Comparison of ENCODE assay signal across 19 mouse cellular contexts in genomic region chr9:33240506-33240905, GRCm38 (mm10).
DNase-seq lines count a peak whose midpoint lies in the region; ATAC-seq and TF ChIP-seq lines count a peak whose summit lies in the region.
"Had no signal": no experiment of that assay in that cellular context is flagged by ENCODE, and none has a peak within 500 bp of the region (broad histone marks: within the 10 kb centered on the region; RNA-seq: fewer than 3 reads in every experiment).

No protein-coding gene starts in this region.

- no peaks in the 10 kb centered on the region for H3K36me3 ChIP-seq in neural tube, embryonic 12.5 days
- no peaks in the 10 kb centered on the region for H3K36me3 ChIP-seq in neural tube, embryonic 15.5 days
- H3K36me3 ChIP-seq in myocyte (ENCODE audit: control insufficient read depth, insufficient read depth), result no peaks in the 10 kb centered on the region
- H3K36me3 ChIP-seq in kidney, adult 2 months (ENCODE audit: control insufficient read depth, insufficient read depth, low read length), result no peaks in the 10 kb centered on the region
- H3K36me3 ChIP-seq: embryonic facial prominence, embryonic 13.5 days; embryonic facial prominence, embryonic 15.5 days; forebrain, embryonic 15.5 days had no signal

- H3K9ac ChIP-seq in neural tube, embryonic 12.5 days, result no peak overlapping the region
- no peak overlapping the region for H3K9ac ChIP-seq in neural tube, embryonic 15.5 days (replicated peaks)
- H3K9ac ChIP-seq: embryonic facial prominence, embryonic 13.5 days; embryonic facial prominence, embryonic 15.5 days; forebrain, embryonic 13.5 days; forebrain, embryonic 15.5 days had no signal

- no peak overlapping the region for H3K4me2 ChIP-seq in neural tube, embryonic 12.5 days (replicated peaks)
- H3K4me2 ChIP-seq in neural tube, embryonic 15.5 days, result no peak overlapping the region
- peak overlapping the region; percentile 8 for H3K4me2 ChIP-seq in myocyte (ENCODE audit: low read depth)
- H3K4me2 ChIP-seq: embryonic facial prominence, embryonic 13.5 days; embryonic facial prominence, embryonic 15.5 days; forebrain, embryonic 13.5 days; forebrain, embryonic 15.5 days had no signal

- H3K27me3 ChIP-seq in neural tube, embryonic 12.5 days (replicated peaks), result no peaks in the 10 kb centered on the region
- no peaks in the 10 kb centered on the region for H3K27me3 ChIP-seq in neural tube, embryonic 15.5 days (replicated peaks)
- H3K27me3 ChIP-seq in myocyte (ENCODE audit: control insufficient read depth, insufficient read depth, insufficient read length), result no peaks in the 10 kb centered on the region
- H3K27me3 ChIP-seq in kidney, adult 2 months (replicated peaks; ENCODE audit: control insufficient read depth, insufficient read depth, low read length), result no peaks in the 10 kb centered on the region
- H3K27me3 ChIP-seq: embryonic facial prominence, embryonic 13.5 days; embryonic facial prominence, embryonic 15.5 days; forebrain, embryonic 15.5 days had no signal

- WGBS in neural tube, embryonic 12.5 days, result 43% methylated on average over 1 of the region's 1 CpGs
- WGBS in neural tube, embryonic 15.5 days, result 19% methylated on average over 1 of the region's 1 CpGs
- 67% methylated on average over 1 of the region's 1 CpGs for WGBS in kidney, adult 2 months

- H3K4me3 ChIP-seq in neural tube, embryonic 12.5 days, result no peak overlapping the region
- H3K4me3 ChIP-seq in neural tube, embryonic 15.5 days (replicated peaks), result no peak overlapping the region
- H3K4me3 ChIP-seq in embryonic fibroblast, embryonic 13.5 days (ENCODE audit: insufficient read depth, low read length), result no peak overlapping the region
- no peak overlapping the region for H3K4me3 ChIP-seq in myocyte
- no peak overlapping the region for H3K4me3 ChIP-seq in kidney, adult 2 months (ENCODE audit: insufficient read depth, low read depth, low read length)
- H3K4me3 ChIP-seq: embryonic facial prominence, embryonic 13.5 days; embryonic facial prominence, embryonic 15.5 days; forebrain, embryonic 13.5 days; forebrain, embryonic 15.5 days had no signal

- no peaks in the 10 kb centered on the region for H3K79me2 ChIP-seq in myocyte (ENCODE audit: control insufficient read depth, insufficient read depth)

- DNase-seq in kidney, postnatal 4 days, result no peak
- no peak for DNase-seq in kidney, adult 2 months
- DNase-seq: adrenal gland, postnatal 10 days; adrenal gland, postnatal 25 days; cerebellum, adult 11 months; cerebellum, adult 18-20 months; cerebellum, adult 8-10 months; cerebellum, adult 9-11 months; cerebellum, postnatal 14 days; cerebellum, postnatal 36 days; embryo, embryonic 11 days had no signal

- no peaks in the 10 kb centered on the region for H3K4me1 ChIP-seq in neural tube, embryonic 12.5 days
- no peaks in the 10 kb centered on the region for H3K4me1 ChIP-seq in neural tube, embryonic 15.5 days
- H3K4me1 ChIP-seq in embryonic fibroblast, embryonic 13.5 days (ENCODE audit: control insufficient read depth, insufficient read depth, low read length), result peaks cover 17% of the 10 kb centered on the region
- no peaks in the 10 kb centered on the region for H3K4me1 ChIP-seq in kidney, adult 2 months (ENCODE audit: control insufficient read depth, insufficient read depth, low read length)
- H3K4me1 ChIP-seq: embryonic facial prominence, embryonic 13.5 days; embryonic facial prominence, embryonic 15.5 days; forebrain, embryonic 13.5 days; forebrain, embryonic 15.5 days had no signal

- no peak for TF ChIP-seq CTCF in embryonic fibroblast, embryonic 13.5 days (IDR thresholded peaks at IDR 0.05; ENCODE audit: borderline replicate concordance, insufficient read depth, low read length)
- TF ChIP-seq CTCF in kidney, adult 2 months (conservative IDR thresholded peaks at IDR 0.05; ENCODE audit: insufficient read depth, insufficient read length, low read depth, low read length), result no peak

- no peak overlapping the region for H3K27ac ChIP-seq in neural tube, embryonic 12.5 days
- H3K27ac ChIP-seq in neural tube, embryonic 15.5 days (replicated peaks), result no peak overlapping the region
- H3K27ac ChIP-seq in embryonic fibroblast, embryonic 13.5 days (ENCODE audit: insufficient read depth, low read length), result peak overlapping the region; percentile 100
- no peak overlapping the region for H3K27ac ChIP-seq in kidney, adult 2 months (ENCODE audit: insufficient read depth, low read depth, low read length)
- H3K27ac ChIP-seq: embryonic facial prominence, embryonic 13.5 days; embryonic facial prominence, embryonic 15.5 days; forebrain, embryonic 13.5 days; forebrain, embryonic 15.5 days had no signal

- peak; percentile 86 for ATAC-seq in neural tube, embryonic 12.5 days (ENCODE audit: low FRiP score, low read depth)
- no peak for ATAC-seq in neural tube, embryonic 15.5 days (ENCODE audit: low FRiP score)
- ATAC-seq: forebrain, embryonic 13.5 days; forebrain, embryonic 15.5 days had no signal

- no peak overlapping the region for H3ac ChIP-seq in myocyte (ENCODE audit: control insufficient read depth, insufficient read length)

- no peaks in the 10 kb centered on the region for H3K9me3 ChIP-seq in neural tube, embryonic 12.5 days
- H3K9me3 ChIP-seq in neural tube, embryonic 15.5 days (replicated peaks), result no peaks in the 10 kb centered on the region
- H3K9me3 ChIP-seq: embryonic facial prominence, embryonic 13.5 days; embryonic facial prominence, embryonic 15.5 days; forebrain, embryonic 13.5 days; forebrain, embryonic 15.5 days had no signal

- TF ChIP-seq POLR2A in embryonic fibroblast, embryonic 13.5 days (IDR thresholded peaks at IDR 0.05; ENCODE audit: low read depth, low read length), result no peak
- no peak for TF ChIP-seq POLR2A in myocyte (IDR thresholded peaks at IDR 0.05; ENCODE audit: insufficient read length, low read depth)
- TF ChIP-seq POLR2A in kidney, adult 2 months (IDR thresholded peaks at IDR 0.05; ENCODE audit: low read depth, low read length), result no peak

TF ChIP-seq in myocyte, 11 proteins besides CTCF, POLR2A, EP300 and RAD21:
- TF ChIP-seq SRF (IDR thresholded peaks at IDR 0.05; ENCODE audit: control insufficient read depth, insufficient read length, low read depth), result no peak
- no peak for TF ChIP-seq MYOG (IDR thresholded peaks at IDR 0.05; ENCODE audit: control insufficient read depth in 1 of 3, insufficient read depth in 1 of 3, insufficient read length in 2 of 3, low read depth in 2 of 3)
- no peak for TF ChIP-seq USF1 (IDR thresholded peaks at IDR 0.05; ENCODE audit: low read depth)
- no peak for TF ChIP-seq MYOD1 (IDR thresholded peaks at IDR 0.05; ENCODE audit: control insufficient read depth in 1 of 3, insufficient read length in 2 of 3, low read depth in 2 of 3)
- no peak for TF ChIP-seq REST (IDR thresholded peaks at IDR 0.05; ENCODE audit: insufficient read depth, insufficient read length)
- TF ChIP-seq MAX (IDR thresholded peaks at IDR 0.05; ENCODE audit: low read depth), result no peak
- no peak for TF ChIP-seq TCF3 (IDR thresholded peaks at IDR 0.05; ENCODE audit: insufficient read length, low read depth)
- no peak for TF ChIP-seq CEBPB (IDR thresholded peaks at IDR 0.05; ENCODE audit: insufficient read depth, poor library complexity, severe bottlenecking)
- TF ChIP-seq E2F4 (IDR thresholded peaks at IDR 0.05; ENCODE audit: insufficient read depth), result no peak
- TF ChIP-seq TCF12 (IDR thresholded peaks at IDR 0.05; ENCODE audit: insufficient read depth, poor library complexity, severe bottlenecking), result no peak
- TF ChIP-seq POLR2AphosphoS2 (IDR thresholded peaks at IDR 0.05; ENCODE audit: insufficient read length, low read depth), result no peak
